Mouse (Mus musculus): Measurements from ENCODE around the gene Setd1a. TPM values are rescaled to one million over a fixed set of nuclear protein-coding genes. Genes with fewer than 3 reads are reported as not detected.
"Not testable (repeated sequence)": the region's sequence is repeated elsewhere in the genome, so short reads cannot be mapped to it uniquely, and the experiment has no call there.

Gene Setd1a
- total RNA-seq, 2 experiments from 2014 or later, result 41.1 to 44.7 TPM

- DNase-seq (ENCODE audit: low spot score in 2 of 2), result peak; percentile 68 to 79
These were observed 47.9 kb downstream of the Setd1a start, which contains the start of the genes Stx4a and Stx1b for GRCm38 (mm10) chr7:127824176-127824871. Gene Stx4a (plus strand): TSS chr7:127824294. Gene Stx1b (minus strand): TSS chr7:127824549.

- DNase-seq (ENCODE audit: low spot score in 2 of 2), result no peak
These were observed 59.1 kb downstream of the Setd1a start for GRCm38 (mm10) chr7:127835550-127835949.

GRCm38 (mm10) chr7:127837473-127837872, 61.0 kb downstream of the Setd1a start:
- DNase-seq (ENCODE audit: low spot score in 2 of 2), result no peak

GRCm38 (mm10) chr7:127837878-127838277, 61.4 kb downstream of the Setd1a start:
- not testable (repeated sequence) for DNase-seq (ENCODE audit: low spot score in 2 of 2)

GRCm38 (mm10) chr7:127840031-127840430, 63.6 kb downstream of the Setd1a start:
- not testable (repeated sequence) for DNase-seq (ENCODE audit: low spot score in 2 of 2)

- DNase-seq (ENCODE audit: low spot score in 2 of 2), result peak; percentile 69 to 79
These were observed 64.4 kb downstream of the Setd1a start for GRCm38 (mm10) chr7:127840886-127841285.

GRCm38 (mm10) chr7:127841340-127842000, 65.0 kb downstream of the Setd1a start:
- DNase-seq (ENCODE audit: low spot score in 2 of 2), result peak; percentile 96 to 97

- peak; percentile 76 to 85 for DNase-seq (ENCODE audit: low spot score in 2 of 2)
These were observed 65.7 kb downstream of the Setd1a start for GRCm38 (mm10) chr7:127842001-127842718.

Other genes starting within 250 kb of the Setd1a start
- 1 to 10 TPM in 1 of 2 experiments, not detected in 1; 1.0 TPM for gene Tmem265, start 215.3 kb upstream of the Setd1a start, total RNA-seq (2021)
- 10 to 100 TPM; 70.6 to 81.2 TPM for gene Phkg2, start 203.3 kb upstream of the Setd1a start, total RNA-seq (2021)
- 1 to 10 TPM; 7.5 to 8.9 TPM for gene Ccdc189, start 188.1 kb upstream of the Setd1a start, total RNA-seq (2021)
- gene Rnf40, start 187.9 kb upstream of the Setd1a start, total RNA-seq (2021), result 10 to 100 TPM; 63.6 to 73.4 TPM
- gene Zfp629, start 160.9 kb upstream of the Setd1a start, total RNA-seq (2021), result 10 to 100 TPM; 23.1 to 24.0 TPM
- gene Bcl7c, start 67.7 kb upstream of the Setd1a start, total RNA-seq (2021), result 10 to 100 TPM; 44.6 to 46.4 TPM
- 1 to 10 TPM; 2.7 to 4.4 TPM for gene Ctf1, start 63.9 kb upstream of the Setd1a start, total RNA-seq (2021)
- not detected for gene Ctf2, start 44.5 kb upstream of the Setd1a start, total RNA-seq (2021)
- gene Fbxl19, start 32.1 kb upstream of the Setd1a start, total RNA-seq (2021), result 10 to 100 TPM; 68.8 to 74.6 TPM
- gene Orai3, start 6.9 kb upstream of the Setd1a start, total RNA-seq (2021), result 10 to 100 TPM; 16.8 to 20.5 TPM
- 1 to 10 TPM; 5.5 to 5.6 TPM for gene Gm49388, start 8.9 kb downstream of the Setd1a start, total RNA-seq (2021)
- gene Hsd3b7, start 23.9 kb downstream of the Setd1a start, total RNA-seq (2021), result 1 to 10 TPM; 4.7 to 5.3 TPM
- gene Stx4a, start 47.6 kb downstream of the Setd1a start, total RNA-seq (2021), result 10 to 100 TPM; 85.0 to 86.3 TPM
- gene Stx1b, start 47.9 kb downstream of the Setd1a start, total RNA-seq (2021), result 100 to 1,000 TPM; 420 to 434 TPM
- gene Zfp646, start 99.6 kb downstream of the Setd1a start, total RNA-seq (2021), result 10 to 100 TPM; 31.0 TPM
- gene Zfp668, start 100.2 kb downstream of the Setd1a start, total RNA-seq (2021), result 10 to 100 TPM; 19.5 to 20.5 TPM
- 1 to 10 TPM; 2.2 to 2.7 TPM for gene Prss53, start 114.3 kb downstream of the Setd1a start, total RNA-seq (2021)
- gene Gm21974, start 118.8 kb downstream of the Setd1a start, total RNA-seq (2021), result not detected
- gene Vkorc1, start 118.9 kb downstream of the Setd1a start, total RNA-seq (2021), result 10 to 100 TPM; 21.3 to 24.0 TPM
- gene Bckdk, start 127.4 kb downstream of the Setd1a start, total RNA-seq (2021), result 10 to 100 TPM; 34.3 to 39.3 TPM
- 10 to 100 TPM; 29.7 to 33.3 TPM for gene Kat8, start 135.8 kb downstream of the Setd1a start, total RNA-seq (2021)
- gene Prss8, start 153.4 kb downstream of the Setd1a start, total RNA-seq (2021), result under 1 TPM; 0.40 to 0.42 TPM
- gene Prss36, start 170.1 kb downstream of the Setd1a start, total RNA-seq (2021), result 1 to 10 TPM; 7.9 to 8.2 TPM
- gene Fus, start 190.8 kb downstream of the Setd1a start, total RNA-seq (2021), result 100 to 1,000 TPM; 268 to 293 TPM
- 1 to 10 TPM; 2.9 to 4.5 TPM for gene Pycard, start 217.2 kb downstream of the Setd1a start, total RNA-seq (2021)
- under 1 TPM; 0.66 to 0.72 TPM for gene Trim72, start 227.3 kb downstream of the Setd1a start, total RNA-seq (2021)